Mouse (Mus musculus) urinary bladder, postnatal 14 days (tissue): Measurements from ENCODE around the gene Shkbp1.
A peak's percentile ranks its signal among the peaks of the same experiment; 100 is the strongest.

Experiments
- DNase-seq: peaks from one replicate; pipeline ENCODE4 v3.0.0; 2021; ENCODE audit warnings: low spot score

Gene Shkbp1

DNA sequence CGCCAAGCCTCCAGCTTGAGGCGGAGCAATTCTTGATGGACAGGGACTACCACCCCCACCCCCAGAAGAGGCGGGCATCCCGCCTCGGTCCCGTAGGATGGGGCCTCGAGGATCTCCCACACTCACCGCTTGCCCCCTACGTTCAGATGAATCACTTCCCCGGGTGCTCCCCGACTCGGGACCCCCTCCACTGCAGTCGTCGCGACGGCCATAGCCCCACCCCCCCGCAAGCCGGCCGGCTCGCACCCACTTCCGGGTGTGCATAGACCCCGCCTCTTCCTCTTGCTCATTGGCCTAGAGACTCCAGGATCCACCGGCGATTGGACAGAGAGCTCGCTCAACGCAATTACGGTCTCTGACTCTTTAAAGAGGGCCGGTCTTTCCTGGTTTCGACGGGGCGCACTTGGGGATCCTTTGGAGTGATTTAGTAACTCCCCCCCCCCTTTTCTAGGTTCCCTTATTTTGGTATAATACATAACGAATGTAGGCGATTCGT, at the start of gene Shkbp1:
TSS of gene Shkbp1 (minus strand) at position 275 of the 496 bp plus-strand sequence.
- peak; percentile 88 for DNase-seq

DNA sequence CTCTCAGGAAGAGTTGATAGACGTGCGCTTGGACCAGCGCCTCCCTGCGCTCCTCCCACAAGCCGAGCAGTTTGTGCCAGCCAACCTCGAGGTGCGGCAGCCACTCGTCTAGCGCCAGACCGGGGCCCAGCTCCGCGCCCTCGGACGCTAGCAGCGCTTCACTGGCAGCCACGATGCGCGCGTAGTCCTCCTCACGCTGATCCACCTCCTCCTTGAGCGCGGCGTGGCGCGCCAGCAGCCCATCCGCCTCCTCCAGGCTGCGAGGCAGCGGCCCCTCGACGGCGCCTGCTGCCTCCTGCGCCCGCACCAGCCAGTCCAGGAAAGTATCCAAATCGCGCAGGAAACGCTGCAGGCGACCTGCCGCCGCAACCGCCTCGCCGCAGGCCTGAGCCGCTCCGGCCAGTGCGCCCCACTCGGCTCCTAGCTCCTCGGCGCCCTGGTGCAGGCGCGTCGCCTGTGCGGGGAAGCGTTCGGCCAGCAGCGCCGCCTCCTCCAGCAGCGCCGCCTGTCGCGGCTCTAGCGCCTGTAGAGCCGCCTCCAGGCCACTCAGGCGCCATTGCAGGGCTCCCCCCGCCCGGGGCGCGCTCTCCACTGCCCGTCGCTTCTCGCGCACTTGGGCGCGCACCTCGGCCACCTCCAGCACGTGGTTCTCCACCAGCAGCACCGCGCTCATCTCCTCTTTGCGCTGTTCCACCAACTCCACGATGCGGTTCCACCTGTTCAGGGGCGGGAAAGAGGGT, 48.6 kb upstream of the Shkbp1 start:
- DNase-seq = no peak

DNA sequence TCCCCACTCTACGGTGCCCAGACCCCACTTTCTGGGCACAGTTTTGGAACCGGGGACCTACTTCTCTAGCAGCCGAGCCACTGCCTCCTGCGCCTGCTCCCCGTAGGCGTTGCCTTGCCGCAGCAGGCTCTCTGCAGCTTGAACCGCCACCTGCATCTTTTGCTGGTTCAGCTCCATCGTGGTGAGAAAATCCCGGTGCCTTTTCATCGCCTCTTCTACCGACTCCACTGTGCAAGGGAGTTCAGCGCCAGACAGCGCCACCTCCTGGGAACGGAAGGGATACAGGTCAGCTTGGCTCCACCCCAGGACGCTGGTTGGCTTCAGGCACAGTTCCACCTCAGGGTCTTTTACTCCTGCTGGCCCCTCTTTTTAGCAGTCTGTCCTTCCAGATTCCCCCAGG, 46.9 kb upstream of the Shkbp1 start:
- DNase-seq = peak; percentile 65

DNA sequence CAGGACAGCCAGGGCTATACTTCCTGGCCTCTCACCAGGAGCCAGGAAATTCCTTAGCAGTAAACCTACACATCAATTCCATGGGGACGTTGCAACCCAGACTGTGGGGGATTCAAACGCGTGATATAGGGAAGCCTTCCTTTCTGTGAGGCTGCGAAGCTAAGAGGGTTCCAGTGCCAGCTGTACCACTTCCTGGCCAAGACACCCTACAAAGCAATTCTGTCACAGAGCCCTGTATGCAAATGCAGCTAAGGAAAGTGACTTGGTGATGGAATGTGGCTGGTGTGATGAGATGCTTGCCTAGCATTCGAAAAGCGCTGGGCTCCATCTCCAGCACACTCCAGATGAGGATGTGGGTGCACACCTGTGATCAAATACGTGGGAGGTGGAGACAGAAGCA, 44.7 kb upstream of the Shkbp1 start:
- DNase-seq = no peak

DNA sequence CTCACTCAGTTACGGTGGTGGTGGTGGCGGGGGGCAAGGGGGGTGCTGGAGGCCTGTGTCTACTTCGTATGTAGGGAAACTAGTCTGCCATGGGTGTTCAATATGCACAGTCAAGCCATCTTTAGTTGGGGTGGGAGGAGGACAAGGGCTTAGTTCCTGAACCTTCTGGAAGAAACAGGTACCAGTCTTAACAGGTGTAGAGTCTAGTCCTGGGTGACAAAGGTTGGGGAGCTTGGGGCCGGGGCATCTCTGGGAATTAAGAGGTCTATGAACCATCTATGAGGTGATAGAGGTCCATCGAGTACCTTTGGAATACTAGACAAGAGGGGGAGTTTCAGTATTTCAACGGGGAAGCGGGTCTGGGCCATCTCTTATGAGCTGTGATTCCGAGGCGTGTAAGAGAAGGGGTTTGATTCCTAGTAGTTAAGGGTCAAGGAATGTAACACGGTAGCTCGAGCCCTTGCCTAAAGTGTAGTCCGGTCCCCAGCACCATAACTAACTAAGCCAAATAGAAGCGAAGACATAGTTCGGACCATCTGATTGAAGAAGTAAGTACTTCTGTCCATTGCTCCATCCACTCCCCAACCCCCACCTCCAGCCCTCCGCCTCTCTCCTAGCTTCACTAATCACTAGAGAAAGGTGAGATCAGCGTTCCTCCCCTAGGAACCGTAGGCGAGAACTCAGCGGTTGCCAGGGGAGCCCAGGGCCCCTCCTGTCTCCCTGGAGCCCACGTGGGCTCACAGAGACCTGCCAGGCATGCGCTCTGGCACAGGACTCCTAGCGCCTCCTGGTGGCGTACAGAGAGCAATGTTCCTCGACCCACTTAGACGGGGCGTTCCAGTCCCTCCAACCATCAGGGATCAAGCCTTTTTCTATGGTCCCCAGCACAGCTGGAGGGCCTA, 41.5 kb upstream of the Shkbp1 start:
- peak; percentile 17 for DNase-seq

DNA sequence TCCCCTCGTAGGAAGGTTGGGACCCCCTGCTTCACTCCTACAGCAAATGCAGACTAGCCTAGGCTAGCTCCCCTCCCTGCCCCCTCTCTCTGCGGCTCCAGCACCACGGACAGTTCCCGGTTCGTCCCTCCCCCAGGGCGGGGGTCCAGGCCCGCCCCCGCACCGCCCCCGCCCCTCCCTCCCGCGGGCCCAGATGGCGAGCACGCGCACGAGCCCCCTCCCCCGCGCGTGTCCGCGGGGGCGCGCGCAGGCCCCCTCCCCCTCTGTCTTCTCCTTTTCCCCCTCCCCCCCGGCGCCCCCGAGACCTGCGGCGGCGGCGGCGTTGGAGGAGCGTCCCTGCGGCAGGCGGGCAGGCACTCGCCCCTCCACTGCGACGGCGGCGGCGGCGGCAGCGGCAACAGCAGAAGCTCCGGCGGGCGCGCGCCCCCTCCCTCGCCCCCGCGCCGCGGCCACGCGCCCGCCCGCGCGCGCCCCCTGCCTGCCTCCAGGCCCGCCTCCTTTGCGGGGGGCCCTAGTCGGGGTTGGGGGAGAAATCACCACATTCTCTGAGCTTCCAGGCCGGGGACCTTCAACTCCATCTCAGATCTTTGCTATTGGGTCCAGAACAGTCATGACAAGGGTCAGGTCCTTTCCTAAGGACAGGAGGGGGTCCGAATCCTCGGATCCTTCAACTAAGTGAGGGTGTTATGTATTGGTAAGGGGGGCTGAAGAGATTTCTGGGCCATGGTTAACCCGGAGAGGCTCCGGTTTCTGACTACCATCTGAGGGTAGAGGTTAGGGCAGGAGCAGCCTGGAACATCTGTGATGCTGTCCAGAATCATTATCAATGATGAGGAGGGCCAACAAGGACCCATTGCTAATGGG, 40.6 kb upstream of the Shkbp1 start:
- no peak for DNase-seq

DNA sequence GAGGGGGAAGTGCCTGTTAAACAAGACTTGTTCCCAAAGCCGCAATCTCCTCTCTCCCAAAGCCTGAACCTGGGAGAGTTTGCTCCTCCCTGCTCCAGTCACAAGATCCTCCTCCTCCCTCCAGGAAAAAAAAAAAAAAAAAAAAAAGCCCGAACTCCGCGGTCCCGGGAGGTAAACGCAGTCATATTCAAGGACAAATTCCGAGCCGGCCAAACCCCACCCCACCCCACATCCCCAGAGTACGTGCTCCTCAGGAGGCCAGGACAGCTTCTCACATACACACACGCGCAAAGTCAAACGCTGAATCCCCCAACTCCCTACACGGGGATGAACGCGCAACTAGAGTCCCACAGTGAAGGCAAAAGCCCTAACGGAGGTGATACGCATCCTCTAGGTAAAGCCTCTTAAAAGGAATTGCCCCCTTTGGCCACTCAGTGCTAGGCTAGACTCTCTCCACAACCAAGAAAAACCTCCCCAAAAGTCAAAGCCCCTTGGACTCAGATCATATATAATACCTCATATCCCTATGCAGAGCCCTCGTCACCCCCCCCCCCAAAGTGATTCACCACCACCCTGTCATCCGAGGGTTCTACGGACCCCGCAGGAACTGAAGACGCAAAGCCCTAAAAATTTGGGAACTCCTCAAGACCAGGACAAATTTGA, 39.8 kb upstream of the Shkbp1 start:
- no peak for DNase-seq

DNA sequence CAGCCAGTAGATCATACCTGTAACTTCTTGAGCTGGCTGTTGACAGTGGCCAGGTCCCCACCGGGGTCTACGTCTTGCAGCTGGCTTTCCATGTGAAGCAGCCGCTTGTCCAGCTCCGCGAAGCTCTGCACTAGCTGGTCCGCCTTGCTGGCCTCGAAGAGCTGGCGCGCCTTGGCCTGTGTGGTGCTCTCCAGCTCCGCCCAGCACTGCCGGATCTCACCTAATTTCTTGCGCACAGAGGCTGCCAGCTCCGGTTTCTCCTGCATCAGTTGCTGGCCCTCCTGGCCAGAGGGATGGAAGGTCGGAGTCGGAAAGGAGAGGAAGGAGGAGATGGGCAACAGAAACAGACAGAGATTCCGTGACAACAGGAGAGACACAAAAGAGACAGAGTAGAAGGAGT, 35.6 kb upstream of the Shkbp1 start:
- no peak for DNase-seq

DNA sequence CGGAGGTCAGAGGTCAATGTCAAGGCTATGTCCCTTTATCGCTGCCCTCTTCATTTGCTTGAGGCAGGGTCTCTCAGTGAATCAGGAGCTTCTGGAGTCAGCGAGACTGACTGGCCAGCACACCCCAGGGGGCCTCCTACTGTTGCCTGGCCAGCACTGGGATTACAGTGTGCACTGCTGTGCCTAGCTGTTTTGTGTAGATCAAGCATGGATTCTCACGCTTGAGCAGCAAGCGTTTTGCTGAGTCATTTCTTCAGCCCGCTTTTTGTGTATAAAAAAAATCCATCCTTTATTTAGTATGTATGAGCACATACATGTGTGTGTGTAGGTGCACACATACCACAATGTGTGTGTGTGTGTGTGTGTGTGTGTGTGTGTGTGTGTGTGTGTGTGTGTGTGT, 33.4 kb upstream of the Shkbp1 start:
- no peak for DNase-seq

DNA sequence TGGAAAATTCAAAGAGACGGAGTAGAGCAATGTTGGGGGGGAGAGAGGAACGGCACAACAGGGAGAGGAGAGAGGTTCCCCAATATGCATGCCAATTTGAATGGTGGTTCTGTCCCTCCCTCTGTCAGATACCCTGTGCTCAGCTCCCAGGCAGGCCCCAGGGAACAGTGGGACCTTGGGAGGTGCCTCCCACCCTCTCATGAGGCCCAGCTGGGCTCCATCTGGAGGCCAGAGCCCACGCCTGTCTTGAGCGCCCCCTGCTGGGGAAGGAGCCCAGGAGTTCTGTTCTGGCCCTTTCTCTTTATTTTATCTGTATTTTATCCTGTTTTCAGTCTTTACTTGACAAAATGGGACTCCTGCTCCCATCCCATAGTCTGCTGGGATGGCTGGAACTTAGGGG, 28.9 kb upstream of the Shkbp1 start:
- DNase-seq = peak; percentile 73

DNA sequence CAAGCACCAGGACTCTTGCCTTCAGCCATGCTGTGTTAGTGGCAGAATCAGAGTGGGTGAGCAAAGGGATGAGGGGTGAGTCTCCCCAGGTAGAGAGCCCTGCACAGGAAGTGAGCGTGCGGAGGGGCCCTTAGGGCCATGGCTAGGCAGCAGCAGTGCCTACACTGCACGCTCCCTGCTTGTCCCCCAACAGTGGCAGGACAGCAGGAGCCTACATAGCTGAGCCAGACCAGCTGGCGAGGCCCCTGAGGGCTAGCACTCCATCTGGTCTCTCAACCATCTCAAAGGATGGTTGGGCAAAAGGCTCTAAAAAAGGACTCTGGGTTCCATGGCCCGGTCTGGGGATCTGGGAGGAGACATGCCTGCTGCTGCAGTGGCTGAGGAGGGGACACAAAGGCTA, 28.3 kb upstream of the Shkbp1 start:
- DNase-seq = no peak

DNA sequence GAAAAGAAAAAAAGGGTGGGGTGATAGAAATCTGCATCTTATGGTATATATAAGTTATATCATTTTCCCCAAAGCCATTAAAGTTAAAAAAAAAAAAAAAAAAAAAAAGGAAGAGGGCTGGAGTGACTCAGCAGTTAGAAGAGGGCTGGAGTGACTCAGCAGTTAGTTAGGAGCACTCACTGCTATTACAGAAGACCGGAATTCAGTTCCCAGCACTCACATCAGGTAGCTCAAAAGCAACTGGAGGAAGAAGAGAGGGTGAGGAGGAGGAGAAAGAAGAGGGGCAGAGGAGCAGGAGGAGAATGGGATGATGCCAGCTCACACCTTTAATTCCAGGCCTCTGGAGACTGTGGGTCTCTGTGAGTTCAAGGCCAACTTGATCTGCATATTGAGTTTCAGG, 27.4 kb upstream of the Shkbp1 start:
- DNase-seq = no peak

DNA sequence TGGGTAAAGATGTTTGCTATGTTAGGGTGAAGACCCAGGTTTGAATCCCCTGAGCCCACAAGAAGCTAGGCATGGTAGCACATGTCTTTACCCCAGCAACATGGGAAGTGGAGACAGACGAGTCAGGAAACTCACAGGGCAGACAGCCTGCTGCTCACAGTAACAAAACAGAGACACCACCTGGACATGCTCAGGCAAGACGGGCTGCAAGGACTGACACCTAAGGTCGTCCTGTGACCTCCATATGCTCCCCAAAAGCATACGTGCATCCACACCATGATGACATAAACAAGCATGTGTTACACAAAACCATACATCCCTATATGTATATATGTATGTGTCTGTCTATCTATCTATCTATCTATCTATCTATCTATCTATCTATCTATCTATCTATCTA, 25.7 kb upstream of the Shkbp1 start:
- DNase-seq = no peak

DNA sequence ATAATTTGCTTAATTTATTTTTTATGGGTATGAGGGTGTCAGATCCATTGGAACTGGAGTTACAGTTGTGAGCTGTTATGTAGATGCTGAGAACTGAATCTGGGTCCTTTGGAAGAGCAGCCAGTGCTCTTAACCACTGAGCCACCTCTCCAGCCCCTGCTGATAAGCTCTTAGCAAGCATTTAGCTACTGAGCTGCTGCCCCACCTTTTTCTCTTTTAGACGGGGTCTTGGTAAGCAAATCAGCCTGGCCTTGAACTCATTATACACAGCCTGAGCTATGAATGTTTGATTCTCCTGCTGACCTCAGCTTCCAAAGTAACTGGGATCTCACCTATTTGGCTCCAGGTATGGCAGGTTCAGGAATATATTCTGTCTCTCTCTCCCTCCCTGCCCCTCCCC, 25.2 kb upstream of the Shkbp1 start:
- no peak for DNase-seq

DNA sequence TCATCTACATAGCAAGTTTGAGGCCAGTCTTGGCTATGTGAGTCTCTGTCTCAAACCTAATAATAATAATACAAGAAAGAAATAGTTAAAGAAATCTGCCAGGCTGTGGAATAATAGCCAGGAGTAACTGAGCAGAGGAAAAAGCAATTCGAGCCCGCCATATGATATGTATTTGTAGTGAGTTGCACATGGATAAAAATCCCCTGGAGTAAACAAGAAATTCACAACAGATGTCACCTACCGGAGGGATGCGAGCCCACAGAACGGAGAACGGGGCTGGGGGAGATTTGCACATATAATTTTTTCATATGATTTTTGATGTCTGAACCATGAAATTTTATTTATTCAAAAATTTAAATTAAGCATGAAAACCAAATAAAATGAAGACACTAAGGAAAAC, 24.0 kb upstream of the Shkbp1 start:
- no peak for DNase-seq

DNA sequence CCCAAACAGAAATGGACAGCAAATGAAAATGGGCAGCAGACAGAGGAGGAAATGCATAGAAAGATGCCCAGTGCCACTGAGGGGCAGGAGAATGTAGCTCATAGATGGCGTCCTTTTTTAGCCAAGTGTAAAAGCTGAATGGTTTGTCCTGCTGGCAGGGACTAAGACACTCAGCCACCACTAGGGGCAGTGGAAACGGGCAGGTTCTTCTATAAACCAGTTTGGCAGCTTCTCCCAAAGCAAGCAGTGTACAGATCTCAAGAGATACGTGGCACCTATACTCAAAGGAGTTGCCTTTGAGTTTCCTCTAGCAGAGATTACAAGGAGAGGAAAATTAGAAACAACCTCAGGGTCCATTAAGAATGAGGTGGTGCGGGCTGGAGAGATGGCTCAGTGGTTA, 22.6 kb upstream of the Shkbp1 start:
- DNase-seq = peak; percentile 70

DNA sequence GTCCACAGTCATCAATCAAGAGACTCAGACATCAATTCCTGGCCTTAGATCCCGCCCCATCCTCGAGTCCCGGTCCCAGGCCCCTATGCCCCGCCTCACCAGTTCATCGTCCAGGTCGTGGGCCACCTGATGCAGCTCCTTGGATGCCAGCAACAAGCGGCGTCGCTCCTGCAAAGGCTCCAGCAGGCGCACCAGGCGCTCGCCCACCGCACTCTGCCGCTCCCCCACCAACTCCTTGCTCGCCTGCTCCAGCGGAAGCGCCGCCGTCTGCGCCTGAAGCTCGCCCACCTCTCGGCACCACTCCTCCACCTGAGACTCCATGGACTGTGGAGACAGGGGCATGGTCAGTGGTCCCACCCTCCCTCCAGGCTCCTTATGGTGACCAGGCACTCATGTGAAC, 19.5 kb upstream of the Shkbp1 start:
- DNase-seq = no peak

DNA sequence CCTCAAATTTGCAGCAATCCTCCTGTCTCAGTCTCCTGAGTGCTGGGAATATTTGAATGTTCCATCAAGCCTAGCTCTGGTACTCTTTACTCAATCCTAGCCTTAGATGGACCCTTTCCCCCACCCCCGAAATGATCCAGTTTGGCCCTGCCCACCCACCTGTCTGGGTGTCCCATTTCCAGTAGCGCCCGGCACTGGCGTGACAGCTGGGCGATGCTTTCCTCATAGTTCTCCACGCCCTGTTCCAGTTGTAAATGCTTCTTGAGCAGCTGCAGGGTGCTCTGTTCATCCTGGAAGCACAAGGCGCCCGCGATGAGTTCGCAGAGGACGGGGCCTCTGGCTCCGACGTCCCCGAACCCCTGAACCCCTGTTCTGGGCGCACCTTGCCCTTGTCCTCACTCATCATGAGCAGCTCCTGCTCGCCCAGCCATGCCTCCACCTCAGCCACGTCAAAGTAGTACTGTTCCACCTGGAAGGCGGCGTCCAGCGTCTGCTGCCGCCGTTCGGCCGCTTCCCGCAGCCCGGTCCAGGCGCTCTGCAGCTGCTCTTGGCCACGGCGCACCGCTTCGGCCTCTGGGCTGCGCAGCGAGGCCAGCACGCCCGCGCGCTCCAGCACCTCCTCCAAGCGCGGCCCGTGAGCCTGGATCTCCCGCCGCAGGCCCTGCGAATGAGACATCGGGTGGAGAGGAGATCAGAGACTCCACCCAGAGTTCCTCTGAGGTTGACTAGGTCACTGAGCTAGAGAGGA, 16.1 kb upstream of the Shkbp1 start:
- peak; percentile 14 for DNase-seq

DNA sequence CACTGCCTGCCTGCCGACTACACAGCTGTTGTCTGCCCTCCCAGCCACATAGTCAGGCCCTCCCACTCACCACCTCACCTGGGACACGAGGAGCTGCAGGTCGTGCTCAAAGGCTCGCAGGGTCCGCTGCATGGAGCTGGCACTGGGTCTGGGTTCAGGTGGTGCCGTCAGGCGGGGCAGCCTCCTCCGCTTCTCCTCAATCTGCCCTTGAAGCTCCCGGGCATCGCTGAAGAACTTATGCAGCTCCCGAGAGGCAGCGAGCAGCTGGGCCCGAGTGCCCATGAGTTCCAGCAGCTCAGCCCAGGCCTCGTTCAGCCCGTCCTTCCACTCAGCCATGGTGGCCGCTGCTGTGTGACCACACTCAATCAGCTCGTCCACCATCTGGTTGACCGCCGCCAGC, 13.3 kb upstream of the Shkbp1 start:
- no peak for DNase-seq

DNA sequence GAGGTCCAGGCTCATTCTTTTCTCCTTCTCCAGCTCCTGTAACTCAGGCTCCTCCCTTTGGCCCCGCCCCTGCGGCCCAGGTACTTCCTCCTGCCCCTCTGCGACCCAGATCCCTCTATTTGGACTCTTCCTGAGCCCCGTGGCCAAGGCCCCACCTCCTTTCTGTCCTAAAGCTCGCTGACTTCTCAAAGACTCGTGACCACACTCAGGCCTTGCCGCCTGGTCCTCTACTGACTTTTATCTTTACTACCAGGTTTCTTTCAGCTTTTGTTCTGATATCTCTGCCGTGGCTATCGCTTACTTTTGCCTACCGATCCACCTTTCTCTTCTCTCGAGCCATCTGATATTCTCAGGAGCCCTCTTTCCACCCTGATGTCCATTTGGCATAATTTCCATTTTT, 12.2 kb upstream of the Shkbp1 start:
- DNase-seq = no peak
